Mouse (Mus musculus) ES-Bruce4 (cell line): ENCODE results near the gene Mical2.

Experiments used
- CTCF ChIP-seq: IDR thresholded peaks from one replicate; pipeline ENCODE4 v1.8.1; 2011; ENCODE audit warnings: low read depth, low read length
- EP300 ChIP-seq: IDR thresholded peaks from 2 replicates; pipeline ENCODE4 v1.6.1; 2011; ENCODE audit warnings: low read depth, low read length; ENCODE audit not compliant: insufficient read depth
- POLR2A ChIP-seq: IDR thresholded peaks from one replicate; pipeline ENCODE4 v1.8.1; 2011; ENCODE audit warnings: low read length; ENCODE audit not compliant: insufficient read depth

- TF ChIP-seq EP300, result no peak
- TF ChIP-seq CTCF, result no peak
- no peak for TF ChIP-seq POLR2A
Observed at GRCm38 (mm10) chr7:112444985-112445367, 219.3 kb downstream of the Mical2 start.
